Mouse (Mus musculus): ENCODE measurements around the gene Emp2.

- TF ChIP-seq CTCF (IDR thresholded peaks at IDR 0.05; ENCODE audit: low read depth): no peak
- TF ChIP-seq EP300 (IDR thresholded peaks at IDR 0.05; ENCODE audit: low read depth): no peak
Observed at GRCm38 (mm10) chr16:10336454-10337421, 23.0 kb upstream of the Emp2 start.

All from liver, postnatal 0 days (tissue).